Mouse (Mus musculus): ENCODE results near the gene Txlng.
"Not testable (repeated sequence)": the region's sequence is repeated elsewhere in the genome, so short reads cannot be mapped to it uniquely, and the experiment has no call there.

The Txlng gene

GRCm38 (mm10) chrX:162829203-162829708 is at the start of gene Txlng:
TSS of gene Txlng (minus strand) at chrX:162829454.
- DNase-seq, result peak; percentile 88 to 94

GRCm38 (mm10) chrX:162878236-162878635 is 49.0 kb upstream of the Txlng start:
- no peak for DNase-seq

GRCm38 (mm10) chrX:162873761-162874160 is 44.5 kb upstream of the Txlng start:
- DNase-seq, result no peak

GRCm38 (mm10) chrX:162871734-162872517 is 42.7 kb upstream of the Txlng start:
- no peak for DNase-seq

GRCm38 (mm10) chrX:162868294-162868965 is 39.2 kb upstream of the Txlng start:
- DNase-seq, result no peak

- DNase-seq, result no peak
Measured at GRCm38 (mm10) chrX:162848682-162849081, 19.4 kb upstream of the Txlng start.

GRCm38 (mm10) chrX:162845531-162845930 is 16.3 kb upstream of the Txlng start:
- DNase-seq, result no peak

- DNase-seq, result no peak
Measured at GRCm38 (mm10) chrX:162844447-162845100, 15.3 kb upstream of the Txlng start.

GRCm38 (mm10) chrX:162832101-162832500 is 2.8 kb upstream of the Txlng start:
- no peak for DNase-seq

- DNase-seq, result no peak
Measured at GRCm38 (mm10) chrX:162831542-162831941, 2.3 kb upstream of the Txlng start.

- no peak for DNase-seq
Measured at GRCm38 (mm10) chrX:162831036-162831435, 1.8 kb upstream of the Txlng start.

- DNase-seq, result not testable (repeated sequence)
Measured at GRCm38 (mm10) chrX:162830313-162830712, 1.1 kb upstream of the Txlng start.

- no peak for DNase-seq
Measured at GRCm38 (mm10) chrX:162829741-162830140, 487 bp upstream of the Txlng start.

- no peak for DNase-seq
Measured at GRCm38 (mm10) chrX:162828783-162829182, 471 bp downstream of the Txlng start.

GRCm38 (mm10) chrX:162828016-162828415 is 1.2 kb downstream of the Txlng start:
- DNase-seq, result no peak

GRCm38 (mm10) chrX:162800371-162800770 is 28.9 kb downstream of the Txlng start:
- peak in 1 of 2 experiments; percentile 15 for DNase-seq

GRCm38 (mm10) chrX:162791392-162791791 is 37.9 kb downstream of the Txlng start:
- DNase-seq, result not testable (repeated sequence)

GRCm38 (mm10) chrX:162788372-162788771 is 40.9 kb downstream of the Txlng start:
- no peak for DNase-seq

GRCm38 (mm10) chrX:162770726-162771125 is 58.5 kb downstream of the Txlng start:
- DNase-seq, result no peak

- no peak for DNase-seq
Measured at GRCm38 (mm10) chrX:162761716-162762395, 67.4 kb downstream of the Txlng start.

- DNase-seq, result peak in 1 of 2 experiments; percentile 26
Measured at GRCm38 (mm10) chrX:162760958-162761515, 68.2 kb downstream of the Txlng start.

All from thymus, adult 18-20 months (tissue).